Mouse (Mus musculus): ENCODE results near the gene Suds3. TPM values are rescaled to one million over a fixed set of nuclear protein-coding genes. Genes with fewer than 3 reads are reported as not detected.

Gene Suds3
- polyA plus RNA-seq, 1 experiment from 2014 or later: 113 TPM

DNA sequence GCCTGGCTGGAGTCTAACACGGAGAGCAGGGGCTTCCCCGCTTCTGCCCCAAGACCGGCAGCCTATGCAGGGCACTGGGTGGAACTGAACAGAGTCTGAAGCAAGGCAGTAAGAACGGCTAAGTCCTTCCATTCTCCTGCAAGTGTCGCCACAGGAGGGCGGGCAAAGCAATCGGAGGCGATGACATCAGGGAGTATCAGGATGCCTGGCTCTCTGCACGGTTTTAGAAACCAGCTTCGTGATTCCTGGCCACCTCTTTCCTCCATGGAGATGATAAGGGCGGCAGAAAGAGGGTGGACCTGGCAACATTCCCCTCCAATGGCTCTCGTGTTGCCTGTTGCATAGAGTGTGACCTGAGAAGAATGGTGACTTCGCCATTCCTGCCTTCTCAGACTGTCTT, 28.2 kb downstream of the Suds3 start:
- no peak for ATAC-seq (ENCODE audit: insufficient number of reproducible peaks, insufficient read depth, low FRiP score, low TSS enrichment)
- H3K27me3 ChIP-seq: peaks cover 8% of the 10 kb centered on the region; the same call in 1 of the 2 replicates
- no peaks in the 10 kb centered on the region for H3K9me3 ChIP-seq
- WGBS: 5% methylated on average over 13 of the region's 13 CpGs
- H3K9ac ChIP-seq: no peak overlapping the region; the same call in 1 of the 2 replicates
- H3K4me3 ChIP-seq: peak overlapping the region; percentile 9; the same call in 1 of the 2 replicates
- H3K27ac ChIP-seq: no peak overlapping the region
- peak overlapping the region; percentile 45 for H3K4me2 ChIP-seq (replicated peaks)
- H3K36me3 ChIP-seq: peaks cover 20% of the 10 kb centered on the region
- H3K4me1 ChIP-seq: peaks cover 12% of the 10 kb centered on the region

DNA sequence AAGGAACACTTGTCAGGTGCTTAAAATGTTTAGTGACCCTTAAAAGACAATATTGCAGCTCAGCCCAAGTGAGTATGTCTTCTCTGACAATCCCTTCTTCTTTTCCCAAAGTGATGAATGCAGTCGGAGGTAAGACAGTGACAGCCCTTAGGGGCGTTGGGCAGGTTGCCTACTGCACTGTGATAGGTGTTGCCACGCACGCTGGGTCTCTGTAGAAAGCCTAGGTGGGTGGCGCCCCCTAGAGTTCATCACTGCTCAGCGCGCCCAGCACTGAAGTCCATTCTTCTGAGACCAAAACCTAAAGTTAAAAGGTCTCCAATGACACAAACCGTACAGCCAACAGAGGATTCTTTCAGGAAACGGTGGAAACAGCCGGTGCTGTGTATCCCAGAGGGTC, 46.4 kb downstream of the Suds3 start:
- no peaks in the 10 kb centered on the region for H3K9me3 ChIP-seq
- peak overlapping the region; percentile 42 for H3K4me2 ChIP-seq (replicated peaks)
- no peaks in the 10 kb centered on the region for H3K27me3 ChIP-seq
- peaks cover 10% of the 10 kb centered on the region; the same call in 1 of the 2 replicates for H3K4me1 ChIP-seq
- H3K4me3 ChIP-seq: no peak overlapping the region
- no peaks in the 10 kb centered on the region for H3K36me3 ChIP-seq
- no peak overlapping the region for H3K9ac ChIP-seq
- 12% methylated on average over 10 of the region's 10 CpGs for WGBS
- H3K27ac ChIP-seq: no peak overlapping the region
- ATAC-seq (ENCODE audit: insufficient number of reproducible peaks, insufficient read depth, low FRiP score, low TSS enrichment): no peak

DNA sequence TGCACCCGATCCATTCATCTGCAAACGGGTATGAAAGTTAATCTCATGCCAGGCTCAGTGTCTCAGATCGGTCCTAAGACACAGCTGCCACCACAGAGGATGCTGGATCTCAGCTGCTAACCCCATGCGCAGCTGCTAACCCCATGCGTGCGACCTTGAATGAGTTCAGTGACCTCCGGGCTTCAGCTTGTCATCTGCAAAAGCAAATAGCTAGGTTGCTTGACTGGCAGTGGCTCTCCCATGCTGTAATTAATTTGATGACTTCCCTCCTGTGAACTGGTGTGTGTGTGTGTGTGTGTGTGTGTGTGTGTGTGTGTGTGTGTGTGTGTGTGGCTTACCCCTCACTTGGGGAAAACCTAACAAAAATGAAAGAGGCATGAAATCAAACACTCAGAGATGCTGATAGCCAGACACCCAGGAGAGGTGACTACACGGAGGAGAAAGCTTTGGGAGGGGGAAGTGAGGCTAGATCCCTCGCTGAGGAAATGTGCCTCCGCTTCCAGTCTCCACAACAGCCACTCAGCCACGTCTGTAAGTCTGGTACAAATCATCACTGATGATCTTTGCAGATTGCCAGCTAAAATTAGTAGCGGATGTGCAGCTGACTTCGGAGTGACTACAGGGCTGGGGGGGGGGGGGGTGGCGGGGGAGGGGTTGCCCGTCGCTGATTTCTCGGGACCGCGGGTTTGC, 47.0 kb downstream of the Suds3 start:
- Histone ChIP-seq H3K9me3 (no peaks in the 10 kb centered on the region), H3K27me3 (no peaks in the 10 kb centered on the region), H3K4me3 (no peak overlapping the region), H3K27ac (no peak overlapping the region), H3K36me3 (no peaks in the 10 kb centered on the region), H3K4me2 (replicated peaks) (peak overlapping the region; percentile 42), H3K4me1 (peaks cover 10% of the 10 kb centered on the region; the same call in 1 of the 2 replicates), H3K9ac (no peak overlapping the region)
- ATAC-seq (ENCODE audit: insufficient number of reproducible peaks, insufficient read depth, low FRiP score, low TSS enrichment): no peak
- WGBS: 16% methylated on average over 19 of the region's 19 CpGs

DNA sequence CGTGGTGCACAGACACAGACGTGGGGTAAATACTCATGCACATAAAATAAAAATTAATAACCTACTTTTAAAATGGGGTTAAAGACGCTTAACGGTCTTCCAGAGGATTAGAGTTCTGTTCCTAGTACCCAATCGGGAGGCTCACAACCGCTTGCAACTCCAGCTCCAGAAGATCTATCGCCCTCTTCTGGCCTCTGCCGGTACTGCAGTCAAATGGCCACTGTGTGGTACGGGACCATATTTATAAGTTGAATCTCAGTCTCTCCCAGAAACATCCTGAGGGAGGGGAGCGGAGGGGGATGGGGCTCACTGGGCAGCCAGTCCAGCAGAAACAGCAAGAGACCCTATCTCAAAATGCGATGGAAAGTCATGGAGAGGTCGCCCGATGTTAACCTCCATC, 47.7 kb downstream of the Suds3 start:
- Histone ChIP-seq H3K36me3 (no peaks in the 10 kb centered on the region), H3K4me3 (no peak overlapping the region), H3K27ac (no peak overlapping the region), H3K27me3 (no peaks in the 10 kb centered on the region), H3K4me2 (replicated peaks) (no peak overlapping the region), H3K9me3 (no peaks in the 10 kb centered on the region), H3K4me1 (peaks cover 10% of the 10 kb centered on the region; the same call in 1 of the 2 replicates), H3K9ac (no peak overlapping the region)
- no peak for ATAC-seq (ENCODE audit: insufficient number of reproducible peaks, insufficient read depth, low FRiP score, low TSS enrichment)
- WGBS: 76% methylated on average over 13 of the region's 13 CpGs

DNA sequence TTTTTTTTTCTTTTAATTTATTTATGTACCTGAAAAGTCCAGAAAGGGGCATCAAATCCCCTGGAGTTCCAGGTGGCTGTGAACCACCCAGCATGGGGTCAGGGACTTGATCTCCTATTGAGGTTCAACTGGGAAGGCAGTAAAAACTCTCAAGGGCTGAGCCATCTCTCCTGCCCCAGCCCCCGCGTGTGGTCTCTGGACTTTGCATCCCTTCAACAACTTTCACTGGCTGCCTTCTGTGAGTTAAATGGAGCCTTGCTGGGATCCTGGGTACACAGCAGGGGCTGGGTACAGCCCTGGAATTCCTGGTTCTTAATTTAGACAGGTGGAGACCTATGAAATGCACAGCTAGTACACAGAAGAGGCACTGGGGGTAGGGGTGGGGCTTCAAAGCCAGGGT, 54.7 kb downstream of the Suds3 start:
- Histone ChIP-seq H3K27ac (no peak overlapping the region), H3K4me1 (no peaks in the 10 kb centered on the region), H3K4me2 (replicated peaks) (no peak overlapping the region), H3K36me3 (no peaks in the 10 kb centered on the region), H3K4me3 (no peak overlapping the region), H3K9me3 (no peaks in the 10 kb centered on the region), H3K9ac (no peak overlapping the region), H3K27me3 (no peaks in the 10 kb centered on the region)
- 46% methylated on average over 2 of the region's 2 CpGs for WGBS
- no peak for ATAC-seq (ENCODE audit: insufficient number of reproducible peaks, insufficient read depth, low FRiP score, low TSS enrichment)

DNA sequence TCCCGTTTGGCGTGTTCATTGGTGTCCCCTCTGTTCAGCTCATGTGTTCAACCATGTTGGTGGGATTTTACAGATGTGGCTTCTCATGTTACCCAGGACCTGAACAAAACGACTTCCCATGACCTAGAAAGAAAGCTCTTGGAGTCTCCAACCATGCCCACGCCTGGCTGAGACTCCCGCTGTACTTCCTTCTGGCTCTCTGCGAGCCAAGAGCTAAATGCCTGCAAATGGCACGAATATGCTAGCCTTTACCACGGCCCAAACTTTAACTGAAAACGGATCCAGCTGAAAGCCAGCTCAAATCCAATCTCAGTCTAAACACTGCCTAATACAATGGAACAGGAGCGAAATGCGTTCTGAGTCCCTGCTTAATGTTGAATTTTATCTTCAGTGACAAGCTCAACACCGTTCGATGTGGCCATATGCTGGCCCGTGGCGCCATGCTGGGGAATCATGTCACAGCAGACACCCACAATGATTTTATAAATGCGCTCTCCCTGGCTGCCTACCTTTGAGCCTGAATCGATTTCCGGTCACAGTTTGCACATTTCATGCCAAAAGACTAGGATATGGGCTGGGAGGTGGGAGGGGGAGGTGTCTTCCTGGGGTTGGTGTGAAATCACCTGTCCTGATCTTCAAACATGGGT, 55.3 kb downstream of the Suds3 start:
- ATAC-seq (ENCODE audit: insufficient number of reproducible peaks, insufficient read depth, low FRiP score, low TSS enrichment): no peak
- whole genome bisulfite sequencing: 70% methylated on average over 18 of the region's 18 CpGs
- no peak overlapping the region for H3K4me3 ChIP-seq

DNA sequence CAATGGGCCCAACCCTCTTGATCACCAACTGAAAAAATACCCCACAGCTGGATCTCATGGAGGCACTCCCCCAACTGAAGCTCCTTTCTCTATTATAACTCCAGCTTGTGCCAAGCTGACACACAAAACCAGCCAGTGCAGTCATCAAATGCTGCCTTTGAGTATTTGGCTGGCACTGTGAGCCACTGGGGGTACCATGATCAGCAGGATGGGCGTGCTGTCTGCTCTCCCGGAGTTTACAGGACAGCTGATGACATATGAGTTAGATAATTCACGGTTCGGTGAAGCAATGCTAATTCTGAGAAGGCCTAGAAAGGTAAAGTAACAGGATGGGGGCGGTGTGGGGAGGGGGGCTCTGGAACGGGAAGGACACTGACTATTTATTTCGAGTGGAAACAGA, 66.0 kb downstream of the Suds3 start:
- no peaks in the 10 kb centered on the region for H3K36me3 ChIP-seq
- H3K4me3 ChIP-seq: no peak overlapping the region
- H3K9ac ChIP-seq: no peak overlapping the region
- no peak overlapping the region for H3K27ac ChIP-seq
- ATAC-seq (ENCODE audit: insufficient number of reproducible peaks, insufficient read depth, low FRiP score, low TSS enrichment): no peak
- H3K27me3 ChIP-seq: no peaks in the 10 kb centered on the region
- H3K9me3 ChIP-seq: no peaks in the 10 kb centered on the region
- no peak overlapping the region for H3K4me2 ChIP-seq (replicated peaks)
- 84% methylated on average over 7 of the region's 7 CpGs for WGBS
- H3K4me1 ChIP-seq: no peaks in the 10 kb centered on the region

More for the DNA sequence above, 55.3 kb downstream of the Suds3 start:
- Histone ChIP-seq H3K9ac (no peak overlapping the region), H3K9me3 (no peaks in the 10 kb centered on the region), H3K36me3 (no peaks in the 10 kb centered on the region), H3K27me3 (no peaks in the 10 kb centered on the region), H3K27ac (no peak overlapping the region), H3K4me2 (replicated peaks) (no peak overlapping the region), H3K4me1 (no peaks in the 10 kb centered on the region)

DNA sequence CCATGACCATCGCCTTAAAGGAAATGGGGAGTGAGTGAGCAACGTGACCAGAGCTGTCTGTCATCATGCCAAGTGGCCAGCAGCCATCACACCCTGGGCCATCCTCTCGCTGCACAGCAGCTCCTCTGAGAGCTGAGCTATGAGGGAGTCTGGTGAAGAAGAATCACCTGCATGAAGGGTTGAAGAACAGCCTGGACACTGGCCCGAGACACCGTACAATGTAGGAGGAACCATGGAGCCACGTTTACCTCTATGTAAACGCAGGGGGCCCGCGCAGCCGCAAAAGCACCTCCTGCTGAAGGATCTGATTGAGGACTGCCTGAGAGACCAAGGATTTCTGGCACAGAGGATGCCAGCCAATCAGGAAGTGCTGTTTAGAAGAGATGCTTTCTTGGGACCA, 70.8 kb downstream of the Suds3 start:
- no peak for ATAC-seq (ENCODE audit: insufficient number of reproducible peaks, insufficient read depth, low FRiP score, low TSS enrichment)
- no peaks in the 10 kb centered on the region for H3K36me3 ChIP-seq
- no peak overlapping the region for H3K4me3 ChIP-seq
- H3K27ac ChIP-seq: no peak overlapping the region
- no peaks in the 10 kb centered on the region for H3K27me3 ChIP-seq
- no peak overlapping the region for H3K9ac ChIP-seq
- no peaks in the 10 kb centered on the region for H3K4me1 ChIP-seq
- H3K9me3 ChIP-seq: no peaks in the 10 kb centered on the region
- 69% methylated on average over 10 of the region's 10 CpGs for WGBS
- H3K4me2 ChIP-seq (replicated peaks): no peak overlapping the region

DNA sequence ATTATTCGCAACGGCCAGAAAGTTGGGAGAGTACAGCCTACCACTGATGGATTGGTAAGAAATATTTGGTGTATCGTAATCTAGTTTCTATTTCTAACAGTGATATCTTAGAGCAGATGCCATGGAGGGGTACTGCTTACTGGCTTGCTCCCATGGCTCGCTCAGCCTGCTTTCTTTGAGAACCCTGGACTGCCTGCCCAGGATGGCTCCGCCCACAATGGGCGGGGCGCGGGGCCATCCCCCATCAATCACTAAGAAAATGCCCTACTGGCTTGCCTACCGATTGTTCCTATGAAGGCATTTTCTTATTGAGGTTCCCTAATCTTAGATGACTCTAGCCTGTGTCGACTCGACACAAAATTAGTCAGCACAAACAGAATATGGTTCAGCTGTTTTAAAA, 73.3 kb downstream of the Suds3 start:
- Histone ChIP-seq H3K27me3 (no peaks in the 10 kb centered on the region), H3K36me3 (no peaks in the 10 kb centered on the region), H3K4me1 (no peaks in the 10 kb centered on the region), H3K27ac (no peak overlapping the region), H3K4me2 (replicated peaks) (no peak overlapping the region), H3K4me3 (no peak overlapping the region), H3K9ac (no peak overlapping the region), H3K9me3 (no peaks in the 10 kb centered on the region)
- ATAC-seq (ENCODE audit: insufficient number of reproducible peaks, insufficient read depth, low FRiP score, low TSS enrichment): no peak
- 69% methylated on average over 11 of the region's 11 CpGs for WGBS

Other genes starting within 250 kb of the Suds3 start
- gene Taok3, start 4.0 kb upstream of the Suds3 start, polyA plus RNA-seq (2016; fragmentation: Nextera tagmentation; extraction: Ambion mirVana): 12.1 and 14.7 TPM in 2 replicates
- gene Pebp1, start 171.5 kb upstream of the Suds3 start, polyA plus RNA-seq (2016; fragmentation: Nextera tagmentation; extraction: Ambion mirVana): 767 and 781 TPM in 2 replicates
- 5.4 and 6.7 TPM in 2 replicates for gene Vsig10, start 203.0 kb upstream of the Suds3 start, polyA plus RNA-seq (2016; fragmentation: Nextera tagmentation; extraction: Ambion mirVana)
- 67.6 and 68.9 TPM in 2 replicates for gene Wsb2, start 241.2 kb upstream of the Suds3 start, polyA plus RNA-seq (2016; fragmentation: Nextera tagmentation; extraction: Ambion mirVana)

Measured in embryonic facial prominence, embryonic 12.5 days (tissue).